Mouse (Mus musculus): ENCODE data around the gene Esrrb. TPM values are rescaled to one million over a fixed set of nuclear protein-coding genes. Genes with fewer than 3 reads are reported as not detected.

The Esrrb gene
- polyA plus RNA-seq, 1 experiment: not detected

- H3K27ac ChIP-seq (ENCODE audit: insufficient read depth, low read depth, low read length): no peak overlapping the region
- TF ChIP-seq POLR2A (IDR thresholded peaks at IDR 0.05; ENCODE audit: borderline replicate concordance, low read depth, low read length) (no peak), CTCF (IDR thresholded peaks at IDR 0.05; ENCODE audit: low read depth, low read length) (no peak)
- H3K4me1 ChIP-seq (ENCODE audit: control insufficient read depth, insufficient read depth, low read length): no peaks in the 10 kb centered on the region
- no peak overlapping the region for H3K4me3 ChIP-seq (ENCODE audit: insufficient read depth, low read length)
These were observed 122.5 kb downstream of the Esrrb start for GRCm38 (mm10) chr12:86483413-86483841.

- no peaks in the 10 kb centered on the region for H3K4me1 ChIP-seq (ENCODE audit: control insufficient read depth, insufficient read depth, low read length)
- H3K4me3 ChIP-seq (ENCODE audit: insufficient read depth, low read length): no peak overlapping the region
- TF ChIP-seq CTCF (IDR thresholded peaks at IDR 0.05; ENCODE audit: low read depth, low read length): no peak
- TF ChIP-seq POLR2A (IDR thresholded peaks at IDR 0.05; ENCODE audit: borderline replicate concordance, low read depth, low read length): no peak
- H3K27ac ChIP-seq (ENCODE audit: insufficient read depth, low read depth, low read length): no peak overlapping the region
These were observed 127.1 kb downstream of the Esrrb start for GRCm38 (mm10) chr12:86488005-86488404.

GRCm38 (mm10) chr12:86490052-86490451 is 129.1 kb downstream of the Esrrb start:
- H3K4me3 ChIP-seq (ENCODE audit: insufficient read depth, low read length): no peak overlapping the region
- H3K27ac ChIP-seq (ENCODE audit: insufficient read depth, low read depth, low read length): no peak overlapping the region
- no peaks in the 10 kb centered on the region for H3K4me1 ChIP-seq (ENCODE audit: control insufficient read depth, insufficient read depth, low read length)
- no peak for TF ChIP-seq CTCF (IDR thresholded peaks at IDR 0.05; ENCODE audit: low read depth, low read length)
- TF ChIP-seq POLR2A (IDR thresholded peaks at IDR 0.05; ENCODE audit: borderline replicate concordance, low read depth, low read length): no peak

GRCm38 (mm10) chr12:86491500-86491899 is 130.6 kb downstream of the Esrrb start:
- Histone ChIP-seq H3K4me3 (ENCODE audit: insufficient read depth, low read length) (no peak overlapping the region), H3K4me1 (ENCODE audit: control insufficient read depth, insufficient read depth, low read length) (no peaks in the 10 kb centered on the region)
- TF ChIP-seq CTCF (IDR thresholded peaks at IDR 0.05; ENCODE audit: low read depth, low read length) (no peak), POLR2A (IDR thresholded peaks at IDR 0.05; ENCODE audit: borderline replicate concordance, low read depth, low read length) (no peak)

GRCm38 (mm10) chr12:86492822-86493221 is 131.9 kb downstream of the Esrrb start:
- no peak for TF ChIP-seq CTCF (IDR thresholded peaks at IDR 0.05; ENCODE audit: low read depth, low read length)
- no peak for TF ChIP-seq POLR2A (IDR thresholded peaks at IDR 0.05; ENCODE audit: borderline replicate concordance, low read depth, low read length)
- Histone ChIP-seq H3K4me1 (ENCODE audit: control insufficient read depth, insufficient read depth, low read length) (no peaks in the 10 kb centered on the region), H3K4me3 (ENCODE audit: insufficient read depth, low read length) (no peak overlapping the region), H3K27ac (ENCODE audit: insufficient read depth, low read depth, low read length) (no peak overlapping the region)

More at GRCm38 (mm10) chr12:86491500-86491899, 130.6 kb downstream of the Esrrb start:
- H3K27ac ChIP-seq (ENCODE audit: insufficient read depth, low read depth, low read length): no peak overlapping the region

GRCm38 (mm10) chr12:86497126-86497525 is 136.2 kb downstream of the Esrrb start:
- Histone ChIP-seq H3K4me3 (ENCODE audit: insufficient read depth, low read length) (no peak overlapping the region), H3K4me1 (ENCODE audit: control insufficient read depth, insufficient read depth, low read length) (no peaks in the 10 kb centered on the region), H3K27ac (ENCODE audit: insufficient read depth, low read depth, low read length) (no peak overlapping the region)
- TF ChIP-seq CTCF (IDR thresholded peaks at IDR 0.05; ENCODE audit: low read depth, low read length) (no peak), POLR2A (IDR thresholded peaks at IDR 0.05; ENCODE audit: borderline replicate concordance, low read depth, low read length) (no peak)

GRCm38 (mm10) chr12:86498765-86499164 is 137.8 kb downstream of the Esrrb start:
- no peak for TF ChIP-seq CTCF (IDR thresholded peaks at IDR 0.05; ENCODE audit: low read depth, low read length)
- TF ChIP-seq POLR2A (IDR thresholded peaks at IDR 0.05; ENCODE audit: borderline replicate concordance, low read depth, low read length): no peak
- no peak overlapping the region for H3K4me3 ChIP-seq (ENCODE audit: insufficient read depth, low read length)
- no peak overlapping the region for H3K27ac ChIP-seq (ENCODE audit: insufficient read depth, low read depth, low read length)
- H3K4me1 ChIP-seq (ENCODE audit: control insufficient read depth, insufficient read depth, low read length): no peaks in the 10 kb centered on the region

- Histone ChIP-seq H3K4me3 (ENCODE audit: insufficient read depth, low read length) (no peak overlapping the region), H3K4me1 (ENCODE audit: control insufficient read depth, insufficient read depth, low read length) (no peaks in the 10 kb centered on the region), H3K27ac (ENCODE audit: insufficient read depth, low read depth, low read length) (no peak overlapping the region)
- TF ChIP-seq POLR2A (IDR thresholded peaks at IDR 0.05; ENCODE audit: borderline replicate concordance, low read depth, low read length) (no peak), CTCF (IDR thresholded peaks at IDR 0.05; ENCODE audit: low read depth, low read length) (no peak)
These were observed 140.8 kb downstream of the Esrrb start for GRCm38 (mm10) chr12:86501728-86502127.

GRCm38 (mm10) chr12:86503921-86504320 is 143.0 kb downstream of the Esrrb start:
- no peaks in the 10 kb centered on the region for H3K4me1 ChIP-seq (ENCODE audit: control insufficient read depth, insufficient read depth, low read length)
- TF ChIP-seq CTCF (IDR thresholded peaks at IDR 0.05; ENCODE audit: low read depth, low read length) (no peak), POLR2A (IDR thresholded peaks at IDR 0.05; ENCODE audit: borderline replicate concordance, low read depth, low read length) (no peak)
- H3K4me3 ChIP-seq (ENCODE audit: insufficient read depth, low read length): no peak overlapping the region
- H3K27ac ChIP-seq (ENCODE audit: insufficient read depth, low read depth, low read length): no peak overlapping the region

- H3K27ac ChIP-seq (ENCODE audit: insufficient read depth, low read depth, low read length): no peak overlapping the region
- TF ChIP-seq CTCF (IDR thresholded peaks at IDR 0.05; ENCODE audit: low read depth, low read length) (no peak), POLR2A (IDR thresholded peaks at IDR 0.05; ENCODE audit: borderline replicate concordance, low read depth, low read length) (no peak)
- no peak overlapping the region for H3K4me3 ChIP-seq (ENCODE audit: insufficient read depth, low read length)
- no peaks in the 10 kb centered on the region for H3K4me1 ChIP-seq (ENCODE audit: control insufficient read depth, insufficient read depth, low read length)
These were observed 143.4 kb downstream of the Esrrb start for GRCm38 (mm10) chr12:86504321-86504720.

GRCm38 (mm10) chr12:86507741-86508140 is 146.8 kb downstream of the Esrrb start:
- TF ChIP-seq POLR2A (IDR thresholded peaks at IDR 0.05; ENCODE audit: borderline replicate concordance, low read depth, low read length) (no peak), CTCF (IDR thresholded peaks at IDR 0.05; ENCODE audit: low read depth, low read length) (no peak)

More at GRCm38 (mm10) chr12:86507741-86508140, 146.8 kb downstream of the Esrrb start:
- Histone ChIP-seq H3K4me1 (ENCODE audit: control insufficient read depth, insufficient read depth, low read length) (no peaks in the 10 kb centered on the region), H3K27ac (ENCODE audit: insufficient read depth, low read depth, low read length) (no peak overlapping the region), H3K4me3 (ENCODE audit: insufficient read depth, low read length) (no peak overlapping the region)

Data from bone marrow macrophage, adult 2 months (primary cell).